Mouse (Mus musculus) CH12.LX (cell line): ENCODE results near the gene Wasf1. TPM values are rescaled to one million over a fixed set of nuclear protein-coding genes. Genes with fewer than 3 reads are reported as not detected.

Experiments used
- DNase-seq: peaks from one replicate; pipeline ENCODE4 v3.0.0-alpha.2; 2013; ENCODE audit errors: extremely low read depth
- H3K27ac ChIP-seq: 2 replicates; pipeline ENCODE4 v1.5.1; 2012; ENCODE audit warnings: low read depth, mild to moderate bottlenecking, control low read depth, moderate library complexity; ENCODE audit not compliant: insufficient read depth
- H3K27me3 ChIP-seq: replicated peaks from 2 replicates; pipeline ENCODE3; 2012; ENCODE audit warnings: inconsistent platforms
- H3K36me3 ChIP-seq, 2 experiments: replicated peaks in 1 of 2; 2 replicates each; pipeline versions ENCODE3 to v1.6.1; 2012; ENCODE audit warnings: inconsistent platforms in 1 of 2, low read length in 1 of 2, mild to moderate bottlenecking in 1 of 2, mixed read lengths in 1 of 2, moderate library complexity in 1 of 2; ENCODE audit not compliant: control insufficient read depth in 1 of 2, insufficient read depth in 1 of 2
- H3K4me1 ChIP-seq, 2 experiments: 2 replicates each; pipeline ENCODE4 v1.6.1; 2012; ENCODE audit warnings: inconsistent platforms in 1 of 2, moderate library complexity in 1 of 2; ENCODE audit not compliant: insufficient read depth in 2 of 2, control insufficient read depth in 1 of 2
- H3K4me2 ChIP-seq: 2 replicates; pipeline ENCODE4 v1.6.1; 2012; ENCODE audit warnings: low read depth, mild to moderate bottlenecking, control low read depth; ENCODE audit not compliant: poor library complexity, insufficient read depth, severe bottlenecking
- H3K4me3 ChIP-seq, 3 experiments: fragments of 150-350 bp in 1 of 3; sonication (generic) in 1 of 3; replicated peaks in 1 of 3; 2 replicates each; pipeline versions ENCODE3 to v1.5.1; 2011 to 2012; ENCODE audit warnings: low read depth in 2 of 3, low read length in 2 of 3, mild to moderate bottlenecking in 2 of 3, moderate library complexity in 2 of 3, control low read depth in 1 of 3, improper control_type of control experiment in 1 of 3, inconsistent platforms in 1 of 3, mixed read lengths in 1 of 3; ENCODE audit not compliant: poor library complexity in 1 of 3
- H3K79me2 ChIP-seq: replicated peaks from 2 replicates; pipeline ENCODE4 v1.6.1; 2012; ENCODE audit warnings: mild to moderate bottlenecking, moderate library complexity; ENCODE audit not compliant: control insufficient read depth, poor library complexity, insufficient read depth, severe bottlenecking; ENCODE audit errors: extremely low read depth
- H3K9ac ChIP-seq: 2 replicates; pipeline ENCODE4 v1.6.1; 2012; ENCODE audit warnings: low read depth, mild to moderate bottlenecking, control low read depth, moderate library complexity; ENCODE audit not compliant: insufficient read depth
- H3K9me3 ChIP-seq: replicated peaks from 2 replicates; pipeline ENCODE3; 2012; ENCODE audit warnings: low read length, inconsistent platforms, mixed read lengths
- BHLHE40 ChIP-seq: IDR thresholded peaks from 2 replicates; pipeline ENCODE4 v1.6.1; 2011; ENCODE audit warnings: mild to moderate bottlenecking, low read depth, low read length, improper control_type of control experiment
- CHD2 ChIP-seq: IDR thresholded peaks from 2 replicates; pipeline ENCODE4 v1.6.1; 2011; ENCODE audit warnings: low read length, improper control_type of control experiment
- CTCF ChIP-seq, 2 experiments: IDR thresholded peaks in 1 of 2; conservative IDR thresholded peaks in 1 of 2; 2 replicates each; pipeline ENCODE4 v1.5.1; 2011 to 2012; ENCODE audit warnings: low read depth in 2 of 2, low read length in 2 of 2, improper control_type of control experiment in 1 of 2, inconsistent platforms in 1 of 2, mild to moderate bottlenecking in 1 of 2, moderate library complexity in 1 of 2
- ELF1 ChIP-seq: IDR thresholded peaks from 2 replicates; pipeline ENCODE4 v1.6.1; 2014; ENCODE audit warnings: low read depth, mild to moderate bottlenecking, inconsistent platforms, low read length, improper control_type of control experiment
- ETS1 ChIP-seq: conservative IDR thresholded peaks from 2 replicates; pipeline ENCODE4 v1.6.1; 2012; ENCODE audit warnings: low read depth, mild to moderate bottlenecking, inconsistent platforms, low read length, improper control_type of control experiment, moderate library complexity
- IRF4 ChIP-seq: IDR thresholded peaks from 2 replicates; pipeline ENCODE4 v1.6.1; 2014; ENCODE audit warnings: low read depth, mild to moderate bottlenecking, inconsistent platforms, low read length, improper control_type of control experiment
- JUN ChIP-seq: IDR thresholded peaks from 2 replicates; pipeline ENCODE4 v1.6.1; 2011; ENCODE audit warnings: low read depth, mild to moderate bottlenecking, low read length, improper control_type of control experiment, moderate library complexity; ENCODE audit not compliant: insufficient read depth
- MAZ ChIP-seq: IDR thresholded peaks from 2 replicates; pipeline ENCODE4 v1.6.1; 2012; ENCODE audit warnings: low read depth, mild to moderate bottlenecking, inconsistent platforms, low read length, improper control_type of control experiment, moderate library complexity
- MXI1 ChIP-seq: IDR thresholded peaks from 2 replicates; pipeline ENCODE4 v1.6.1; 2011; ENCODE audit warnings: mild to moderate bottlenecking, low read depth, low read length, improper control_type of control experiment
- MYC ChIP-seq: IDR thresholded peaks from 2 replicates; pipeline ENCODE4 v1.6.1; 2011; ENCODE audit warnings: low read depth, mild to moderate bottlenecking, improper control_type of control experiment, low read length
- NRF1 ChIP-seq: IDR thresholded peaks from 2 replicates; pipeline ENCODE4 v1.6.1; 2014; ENCODE audit warnings: low read depth, mild to moderate bottlenecking, inconsistent platforms, low read length, improper control_type of control experiment, moderate library complexity
- PAX5 ChIP-seq: IDR thresholded peaks from 2 replicates; pipeline ENCODE4 v1.6.1; 2012; ENCODE audit warnings: low read length, inconsistent platforms, mixed read lengths
- POLR2A ChIP-seq: IDR thresholded peaks from 2 replicates; pipeline ENCODE4 v1.6.1; 2011; ENCODE audit warnings: low read depth, mild to moderate bottlenecking, improper control_type of control experiment, low read length
- POLR2AphosphoS2 ChIP-seq: IDR thresholded peaks from 2 replicates; pipeline ENCODE4 v1.6.1; 2011; ENCODE audit warnings: low read depth, low read length, improper control_type of control experiment
- UBTF ChIP-seq: IDR thresholded peaks from 2 replicates; pipeline ENCODE4 v1.6.1; 2012; ENCODE audit warnings: low read depth, mild to moderate bottlenecking, inconsistent platforms, low read length, improper control_type of control experiment, moderate library complexity
- USF2 ChIP-seq: conservative IDR thresholded peaks from 2 replicates; pipeline ENCODE4 v1.6.1; 2011; ENCODE audit warnings: low read depth, low read length, improper control_type of control experiment
- ZC3H11A ChIP-seq: IDR thresholded peaks from 2 replicates; pipeline ENCODE4 v1.6.1; 2012; ENCODE audit warnings: low read depth, mild to moderate bottlenecking, inconsistent platforms, low read length, improper control_type of control experiment
- ZKSCAN1 ChIP-seq: IDR thresholded peaks from 2 replicates; pipeline ENCODE4 v1.6.1; 2012; ENCODE audit warnings: low read depth, inconsistent platforms, low read length, improper control_type of control experiment, borderline replicate concordance
- ZNF384 ChIP-seq: IDR thresholded peaks from 2 replicates; pipeline ENCODE4 v1.6.1; 2012; ENCODE audit warnings: low read depth, low read length, improper control_type of control experiment, inconsistent platforms
- dilution Hi-C: fragments of 300-500 bp; cut with MboI; formaldehyde crosslinking; loops from 2 replicates; pipeline ENCODE4 v1.14.3; 2020; ENCODE audit warnings: low sequenced_read_pairs; ENCODE audit not compliant: extremely low pct_unique_long_range_greater_than_20kb, extremely low pct_ligation_motif_present
- in situ Hi-C: fragments of 300-500 bp; cut with MboI; formaldehyde crosslinking; loops from 3 replicates; pipeline ENCODE4 v1.14.3; 2019; ENCODE audit warnings: low sequenced_read_pairs, low pct_ligation_motif_present, low pct_unique_long_range_greater_than_20kb, mixed read lengths
- polyA plus RNA-seq: library from polyadenylated mRNA; unstranded; fragments of >175 nt; gene quantifications from 2 replicates; pipeline ENCODE4 v1.2.1, GENCODE M21; 2012; ENCODE audit warnings: low read depth; ENCODE audit not compliant: insufficient read length
- total RNA-seq, 2 experiments: library from RNA; depleted of rRNA; stranded (reverse); fragments of 300-350 nt in 1 of 2; fragments of >200 nt in 1 of 2; gene quantifications; 2 replicates each; pipeline ENCODE4 v1.2.3; 2012 to 2014

Wasf1 gene
- total and polyA plus RNA-seq, 3 experiments, result 0.09 TPM; not detected in 2

GRCm38 (mm10) chr10:40879969-40880368 lies 3.3 kb upstream of the Wasf1 start:
- no peak overlapping the region for H3K9ac ChIP-seq
- no peak overlapping the region for H3K4me3 ChIP-seq
- H3K9me3 ChIP-seq, result no peaks in the 10 kb centered on the region
- no peak overlapping the region for H3K4me2 ChIP-seq
- no peak for DNase-seq
- dilution Hi-C loops (no loop called here), in situ Hi-C loops (no loop called here)
- peaks cover 0 to 16% of the 10 kb centered on the region in 2 experiments; a peak in 2 of 4 replicates for H3K4me1 ChIP-seq
- peaks cover 4 to 46% of the 10 kb centered on the region in 2 experiments for H3K36me3 ChIP-seq
- TF ChIP-seq USF2 (no peak), IRF4 (no peak), BHLHE40 (no peak), UBTF (no peak), POLR2A (no peak), MYC (no peak), PAX5 (no peak), ELF1 (no peak), NRF1 (no peak)
- H3K79me2 ChIP-seq, result peaks cover 26% of the 10 kb centered on the region
- peaks cover 15% of the 10 kb centered on the region for H3K27me3 ChIP-seq
- no peak overlapping the region for H3K27ac ChIP-seq

- no peak overlapping the region for H3K4me3 ChIP-seq
- H3K27me3 ChIP-seq, result peaks cover 22% of the 10 kb centered on the region
- no peak overlapping the region for H3K9ac ChIP-seq
- H3K4me1 ChIP-seq, result peaks cover 0 to 16% of the 10 kb centered on the region in 2 experiments; a peak in 2 of 4 replicates
- dilution Hi-C loops, result no loop called here
- in situ Hi-C loops, result no loop called here
- H3K27ac ChIP-seq, result no peak overlapping the region
- H3K4me2 ChIP-seq, result peak overlapping the region; percentile 15; the same call in 1 of the 2 replicates
- TF ChIP-seq MXI1, result no peak
- TF ChIP-seq BHLHE40, result no peak
- TF ChIP-seq CTCF (conservative IDR thresholded peaks at IDR 0.05 in 1 of 2, IDR thresholded peaks at IDR 0.05 in 1 of 2; ENCODE audit: low read depth in 2 of 2, low read length in 2 of 2), result no peak
- no peak for TF ChIP-seq CHD2
- no peak for TF ChIP-seq MAZ
- TF ChIP-seq ZC3H11A, result no peak
- TF ChIP-seq UBTF, result no peak
- no peak for TF ChIP-seq JUN
- no peak for TF ChIP-seq ZKSCAN1
- TF ChIP-seq IRF4, result no peak
- TF ChIP-seq PAX5, result no peak
- no peak for TF ChIP-seq ZNF384
- no peak for TF ChIP-seq POLR2AphosphoS2
- no peak for TF ChIP-seq ETS1
- no peak for TF ChIP-seq MYC
- no peaks in the 10 kb centered on the region for H3K9me3 ChIP-seq
- peaks cover 0 to 34% of the 10 kb centered on the region in 2 experiments for H3K36me3 ChIP-seq
- DNase-seq, result no peak
- H3K79me2 ChIP-seq, result peaks cover 23% of the 10 kb centered on the region
These were observed 2.0 kb upstream of the Wasf1 start for GRCm38 (mm10) chr10:40881236-40881635.
